Mouse (Mus musculus) embryonic fibroblast, embryonic 13.5 days (primary cell): ENCODE data around the gene Tnk1.

Experiments used
- CTCF ChIP-seq: IDR thresholded peaks from 2 replicates; pipeline ENCODE4 v1.5.1; 2011; ENCODE audit warnings: mild to moderate bottlenecking, control low read depth, low read length, moderate library complexity, borderline replicate concordance; ENCODE audit not compliant: insufficient read depth
- POLR2A ChIP-seq: IDR thresholded peaks from 2 replicates; pipeline ENCODE4 v1.6.1; 2011; ENCODE audit warnings: low read depth, mild to moderate bottlenecking, control low read depth, low read length, moderate library complexity

GRCm38 (mm10) chr11:69854680-69855079 lies 3.9 kb downstream of the Tnk1 start:
- no peak for TF ChIP-seq POLR2A
- no peak for TF ChIP-seq CTCF
